Mouse (Mus musculus) heart, adult 11 months (tissue): ENCODE data around the gene Ltbp4.

Source experiments
- DNase-seq: peaks from one replicate; pipeline ENCODE4 v3.0.0; 2022

Ltbp4 gene

GRCm38 (mm10) chr7:27298033-27298610, 39.4 kb downstream of the Ltbp4 start:
- DNase-seq = peak; percentile 91

- DNase-seq = no peak
These were observed 41.0 kb downstream of the Ltbp4 start for GRCm38 (mm10) chr7:27296518-27296917.

- peak; percentile 89 for DNase-seq
These were observed 41.5 kb downstream of the Ltbp4 start for GRCm38 (mm10) chr7:27295956-27296355.

GRCm38 (mm10) chr7:27291795-27292466, 45.6 kb downstream of the Ltbp4 start:
- DNase-seq = peak; percentile 99

GRCm38 (mm10) chr7:27290555-27290954, 46.9 kb downstream of the Ltbp4 start:
- DNase-seq = no peak

GRCm38 (mm10) chr7:27288732-27289131, 48.8 kb downstream of the Ltbp4 start:
- no peak for DNase-seq

- peak; percentile 96 for DNase-seq
These were observed 51.8 kb downstream of the Ltbp4 start for GRCm38 (mm10) chr7:27285698-27286066.

GRCm38 (mm10) chr7:27284865-27285697, 52.4 kb downstream of the Ltbp4 start:
- peak; percentile 98 for DNase-seq

GRCm38 (mm10) chr7:27282225-27282624, 55.3 kb downstream of the Ltbp4 start:
- DNase-seq = no peak

- peak; percentile 85 for DNase-seq
These were observed 55.8 kb downstream of the Ltbp4 start for GRCm38 (mm10) chr7:27281717-27282116.

GRCm38 (mm10) chr7:27277191-27277590, 60.3 kb downstream of the Ltbp4 start:
- no peak for DNase-seq

- DNase-seq = no peak
These were observed 61.5 kb downstream of the Ltbp4 start for GRCm38 (mm10) chr7:27276021-27276420.

GRCm38 (mm10) chr7:27274916-27275315, 62.6 kb downstream of the Ltbp4 start:
- DNase-seq = peak; percentile 90

- no peak for DNase-seq
These were observed 63.6 kb downstream of the Ltbp4 start for GRCm38 (mm10) chr7:27273739-27274351.

GRCm38 (mm10) chr7:27271423-27271822, 66.1 kb downstream of the Ltbp4 start:
- no peak for DNase-seq

- no peak for DNase-seq
These were observed 70.9 kb downstream of the Ltbp4 start for GRCm38 (mm10) chr7:27266515-27267128.

GRCm38 (mm10) chr7:27264761-27265160, 72.7 kb downstream of the Ltbp4 start:
- no peak for DNase-seq

GRCm38 (mm10) chr7:27261888-27262287, 75.6 kb downstream of the Ltbp4 start:
- peak; percentile 91 for DNase-seq

GRCm38 (mm10) chr7:27260856-27261255, 76.6 kb downstream of the Ltbp4 start:
- DNase-seq = peak; percentile 91

GRCm38 (mm10) chr7:27259771-27260170, 77.7 kb downstream of the Ltbp4 start:
- DNase-seq = no peak

GRCm38 (mm10) chr7:27259271-27259721, 78.2 kb downstream of the Ltbp4 start:
- peak; percentile 96 for DNase-seq

- peak; percentile 99 for DNase-seq
These were observed 79.1 kb downstream of the Ltbp4 start, which contains the start of gene Numbl for GRCm38 (mm10) chr7:27258205-27258899. TSS of gene Numbl (plus strand) at chr7:27258433.
